Mouse (Mus musculus) right cerebral cortex, postnatal 36 days (tissue): ENCODE results near the gene Cdh4.

ENCODE experiments used
- DNase-seq, 2 experiments: peaks; one replicate each; pipeline ENCODE4 v3.0.0; 2022; ENCODE audit warnings: low spot score in 2 of 2, mixed read lengths in 1 of 2

Gene Cdh4

GRCm38 (mm10) chr2:179723401-179723800 lies 281.2 kb downstream of the Cdh4 start:
- no peak for DNase-seq

- no peak for DNase-seq
These were observed 286.8 kb downstream of the Cdh4 start for GRCm38 (mm10) chr2:179729002-179729401.

- no peak for DNase-seq
These were observed 287.6 kb downstream of the Cdh4 start for GRCm38 (mm10) chr2:179729802-179730201.

- DNase-seq, result no peak
These were observed 291.1 kb downstream of the Cdh4 start for GRCm38 (mm10) chr2:179733141-179733831.

- DNase-seq, result no peak
These were observed 300.2 kb downstream of the Cdh4 start for GRCm38 (mm10) chr2:179742419-179742818.

- DNase-seq, result no peak
These were observed 300.6 kb downstream of the Cdh4 start for GRCm38 (mm10) chr2:179742828-179743227.

GRCm38 (mm10) chr2:179746491-179746890 lies 304.3 kb downstream of the Cdh4 start:
- no peak for DNase-seq

GRCm38 (mm10) chr2:179749399-179749798 lies 307.2 kb downstream of the Cdh4 start:
- DNase-seq, result no peak

- no peak for DNase-seq
These were observed 311.6 kb downstream of the Cdh4 start for GRCm38 (mm10) chr2:179753811-179754210.

- peak; percentile 34 to 53 for DNase-seq
These were observed 312.5 kb downstream of the Cdh4 start for GRCm38 (mm10) chr2:179754776-179755175.

GRCm38 (mm10) chr2:179761718-179762441 lies 319.6 kb downstream of the Cdh4 start:
- no peak for DNase-seq

GRCm38 (mm10) chr2:179762521-179763305 lies 320.5 kb downstream of the Cdh4 start:
- DNase-seq, result peak in 1 of 2 experiments; percentile 34

GRCm38 (mm10) chr2:179764460-179764859 lies 322.2 kb downstream of the Cdh4 start:
- no peak for DNase-seq

- DNase-seq, result no peak
These were observed 324.7 kb downstream of the Cdh4 start for GRCm38 (mm10) chr2:179766664-179767526.

GRCm38 (mm10) chr2:179767527-179767849 lies 325.3 kb downstream of the Cdh4 start:
- DNase-seq, result no peak

GRCm38 (mm10) chr2:179769137-179769536 lies 326.9 kb downstream of the Cdh4 start:
- DNase-seq, result no peak

GRCm38 (mm10) chr2:179769943-179770342 lies 327.7 kb downstream of the Cdh4 start:
- no peak for DNase-seq

GRCm38 (mm10) chr2:179774440-179775110 lies 332.3 kb downstream of the Cdh4 start:
- DNase-seq, result no peak

GRCm38 (mm10) chr2:179775999-179776705 lies 333.9 kb downstream of the Cdh4 start:
- no peak for DNase-seq

GRCm38 (mm10) chr2:179779266-179779665 lies 337.0 kb downstream of the Cdh4 start:
- DNase-seq, result no peak
